ENCODE assay signal across 21 mouse cellular contexts in the genomic region with DNA sequence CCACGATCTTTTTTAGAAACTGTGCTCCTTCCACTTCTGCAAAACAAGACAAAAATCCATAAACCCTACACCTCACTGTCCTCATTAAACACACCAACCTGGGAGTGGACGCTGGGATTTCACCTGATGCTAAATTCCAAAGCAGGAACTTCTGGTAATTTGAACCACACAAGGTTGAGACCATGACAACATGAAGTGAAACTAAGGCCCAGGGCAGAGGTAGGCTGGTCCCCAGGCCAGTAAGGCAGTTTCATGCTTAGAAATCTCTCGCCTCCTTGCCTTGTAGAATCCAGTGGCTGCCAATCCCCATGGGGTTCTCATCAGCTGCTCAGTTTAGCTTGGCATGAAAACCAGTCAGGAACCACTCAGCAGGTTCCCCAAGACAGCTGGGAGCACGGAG.
DNase-seq lines count a peak whose midpoint lies in the region; ATAC-seq lines count a peak whose summit lies in the region.
"Had no signal": no experiment of that assay in that cellular context is flagged by ENCODE, and none has a peak within 500 bp of the region (broad histone marks: within the 10 kb centered on the region; RNA-seq: fewer than 3 reads in every experiment).

No protein-coding gene starts in this region.

- no peak overlapping the region for H3K4me2 ChIP-seq in embryonic facial prominence, embryonic 12.5 days (replicated peaks)
- H3K4me2 ChIP-seq in kidney, embryonic 15.5 days, result no peak overlapping the region
- H3K4me2 ChIP-seq in midbrain, embryonic 11.5 days, result no peak overlapping the region
- H3K4me2 ChIP-seq: embryonic facial prominence, embryonic 15.5 days; forebrain, embryonic 15.5 days; heart, embryonic 11.5 days; hindbrain, embryonic 12.5 days; hindbrain, embryonic 15.5 days; intestine, embryonic 15.5 days had no signal

- no peak for DNase-seq in embryonic facial prominence, embryonic 10.5 days (ENCODE audit: low spot score)
- DNase-seq in kidney, postnatal 14 days, result no peak
- peak; percentile 31 for DNase-seq in midbrain, embryonic 11.5 days (ENCODE audit: low spot score, missing footprints)
- no peak for DNase-seq in midbrain, embryonic 10.5 days (ENCODE audit: low spot score)
- DNase-seq in adipocyte (ENCODE audit: low spot score), result peak; percentile 43
- DNase-seq: adrenal gland, postnatal 10 days; adrenal gland, postnatal 36 days; B cell, adult 2 months; cerebellum, adult 18-20 months; cerebellum, adult 9-10 months; cerebellum, postnatal 25 days; gastrocnemius, postnatal 25 days had no signal

- no peak for ATAC-seq in embryonic facial prominence, embryonic 12.5 days (ENCODE audit: insufficient number of reproducible peaks, insufficient read depth, low FRiP score, low TSS enrichment)
- ATAC-seq in kidney, embryonic 15.5 days (replicated peaks; ENCODE audit: low FRiP score), result no peak
- ATAC-seq in midbrain, embryonic 11.5 days (ENCODE audit: low FRiP score), result no peak
- ATAC-seq in inflammation-experienced regulatory T-cells, adult 6 months, result no peak
- ATAC-seq: forebrain, embryonic 15.5 days; intestine, embryonic 15.5 days had no signal

- H3K27ac ChIP-seq in embryonic facial prominence, embryonic 12.5 days, result peak overlapping the region; percentile 32
- no peak overlapping the region for H3K27ac ChIP-seq in embryonic facial prominence, embryonic 10.5 days (replicated peaks)
- H3K27ac ChIP-seq in kidney, embryonic 15.5 days, result peak overlapping the region; percentile 73
- H3K27ac ChIP-seq in midbrain, embryonic 11.5 days (ENCODE audit: low read depth, low read length), result no peak overlapping the region
- H3K27ac ChIP-seq in midbrain, embryonic 10.5 days (replicated peaks), result no peak overlapping the region
- H3K27ac ChIP-seq: embryonic facial prominence, embryonic 15.5 days; forebrain, embryonic 15.5 days; hindbrain, embryonic 12.5 days; hindbrain, embryonic 15.5 days; intestine, embryonic 15.5 days had no signal

- H3K9ac ChIP-seq in embryonic facial prominence, embryonic 12.5 days, result no peak overlapping the region
- no peak overlapping the region for H3K9ac ChIP-seq in kidney, embryonic 15.5 days
- no peak overlapping the region for H3K9ac ChIP-seq in midbrain, embryonic 11.5 days (ENCODE audit: low read length)
- H3K9ac ChIP-seq: embryonic facial prominence, embryonic 15.5 days; forebrain, embryonic 15.5 days; hindbrain, embryonic 12.5 days; hindbrain, embryonic 15.5 days; intestine, embryonic 15.5 days had no signal

- 61% methylated on average over 4 of the region's 4 CpGs for WGBS in embryonic facial prominence, embryonic 12.5 days
- WGBS in embryonic facial prominence, embryonic 10.5 days, result 76% methylated on average over 4 of the region's 4 CpGs
- 64% methylated on average over 4 of the region's 4 CpGs for WGBS in kidney, embryonic 15.5 days
- WGBS in midbrain, embryonic 11.5 days, result 84% methylated on average over 4 of the region's 4 CpGs
- 83% methylated on average over 4 of the region's 4 CpGs for WGBS in midbrain, embryonic 10.5 days

- no peaks in the 10 kb centered on the region for H3K9me3 ChIP-seq in embryonic facial prominence, embryonic 12.5 days
- no peaks in the 10 kb centered on the region for H3K9me3 ChIP-seq in embryonic facial prominence, embryonic 10.5 days
- H3K9me3 ChIP-seq in kidney, embryonic 15.5 days (replicated peaks), result no peaks in the 10 kb centered on the region
- H3K9me3 ChIP-seq in midbrain, embryonic 11.5 days (ENCODE audit: control insufficient read depth, low read length), result no peaks in the 10 kb centered on the region
- no peaks in the 10 kb centered on the region for H3K9me3 ChIP-seq in midbrain, embryonic 10.5 days (replicated peaks)
- H3K9me3 ChIP-seq: embryonic facial prominence, embryonic 15.5 days; forebrain, embryonic 15.5 days; hindbrain, embryonic 12.5 days; hindbrain, embryonic 15.5 days; intestine, embryonic 15.5 days had no signal

- H3K27me3 ChIP-seq in embryonic facial prominence, embryonic 12.5 days, result no peaks in the 10 kb centered on the region
- H3K27me3 ChIP-seq in embryonic facial prominence, embryonic 10.5 days (replicated peaks; ENCODE audit: low read depth, poor library complexity, severe bottlenecking), result no peaks in the 10 kb centered on the region
- no peaks in the 10 kb centered on the region for H3K27me3 ChIP-seq in kidney, embryonic 15.5 days
- H3K27me3 ChIP-seq in midbrain, embryonic 11.5 days (ENCODE audit: control insufficient read depth, insufficient read depth, low read length), result no peaks in the 10 kb centered on the region
- no peaks in the 10 kb centered on the region for H3K27me3 ChIP-seq in midbrain, embryonic 10.5 days (ENCODE audit: low read depth, poor library complexity, severe bottlenecking)
- H3K27me3 ChIP-seq: embryonic facial prominence, embryonic 15.5 days; forebrain, embryonic 15.5 days; hindbrain, embryonic 12.5 days; hindbrain, embryonic 15.5 days; intestine, embryonic 15.5 days had no signal

- H3K36me3 ChIP-seq in embryonic facial prominence, embryonic 12.5 days, result peaks cover 5% of the 10 kb centered on the region
- H3K36me3 ChIP-seq in embryonic facial prominence, embryonic 10.5 days (replicated peaks), result peaks cover 26% of the 10 kb centered on the region
- no peaks in the 10 kb centered on the region for H3K36me3 ChIP-seq in kidney, embryonic 15.5 days
- no peaks in the 10 kb centered on the region for H3K36me3 ChIP-seq in midbrain, embryonic 11.5 days (ENCODE audit: control insufficient read depth, insufficient read depth, low read length)
- H3K36me3 ChIP-seq in midbrain, embryonic 10.5 days, result peaks cover 27% of the 10 kb centered on the region
- H3K36me3 ChIP-seq: forebrain, embryonic 15.5 days; hindbrain, embryonic 12.5 days; hindbrain, embryonic 15.5 days; intestine, embryonic 15.5 days had no signal

- peaks cover 53% of the 10 kb centered on the region for H3K4me1 ChIP-seq in embryonic facial prominence, embryonic 12.5 days
- peaks cover 57% of the 10 kb centered on the region for H3K4me1 ChIP-seq in embryonic facial prominence, embryonic 10.5 days
- H3K4me1 ChIP-seq in kidney, embryonic 15.5 days, result peaks cover 31% of the 10 kb centered on the region
- no peaks in the 10 kb centered on the region for H3K4me1 ChIP-seq in midbrain, embryonic 11.5 days (ENCODE audit: control insufficient read depth, insufficient read depth, low read length)
- no peaks in the 10 kb centered on the region for H3K4me1 ChIP-seq in midbrain, embryonic 10.5 days
- H3K4me1 ChIP-seq: forebrain, embryonic 15.5 days; hindbrain, embryonic 15.5 days; intestine, embryonic 15.5 days had no signal

- H3K4me3 ChIP-seq in embryonic facial prominence, embryonic 12.5 days, result no peak overlapping the region
- H3K4me3 ChIP-seq in embryonic facial prominence, embryonic 10.5 days, result no peak overlapping the region
- H3K4me3 ChIP-seq in kidney, embryonic 15.5 days (replicated peaks), result no peak overlapping the region
- H3K4me3 ChIP-seq in midbrain, embryonic 11.5 days (ENCODE audit: low read depth, low read length), result no peak overlapping the region
- H3K4me3 ChIP-seq in midbrain, embryonic 10.5 days, result no peak overlapping the region
- H3K4me3 ChIP-seq: embryonic facial prominence, embryonic 15.5 days; forebrain, embryonic 15.5 days; hindbrain, embryonic 12.5 days; hindbrain, embryonic 15.5 days; intestine, embryonic 15.5 days had no signal

Comparison
In these comparisons a context has a peak if more than half of its experiments do, and no peak if none do; other contexts are left out.
1. H3K27ac ChIP-seq: peak in embryonic facial prominence, embryonic 12.5 days (single experiment) and kidney, embryonic 15.5 days (single experiment); none in embryonic facial prominence, embryonic 10.5 days (single experiment), midbrain, embryonic 11.5 days (single experiment) and midbrain, embryonic 10.5 days (single experiment).
2. DNase-seq: peak in midbrain, embryonic 11.5 days (single experiment) and adipocyte (single experiment); none in embryonic facial prominence, embryonic 10.5 days (single experiment), kidney, postnatal 14 days (single experiment) and midbrain, embryonic 10.5 days (single experiment).